Mouse (Mus musculus) large intestine, adult 2 months (tissue): Measurements from ENCODE around the gene Dnaja3. TPM values are rescaled to one million over a fixed set of nuclear protein-coding genes. Genes with fewer than 3 reads are reported as not detected.

Source experiments
- DNase-seq: peaks from one replicate; pipeline ENCODE4 v3.0.0-alpha.2; 2012; ENCODE audit warnings: low read depth, low spot score
- WGBS: fragments of 180-500 bp; shearing (Covaris S2); methylation state at CpG from one replicate; pipeline ENCODE4 v1.1.7; 2018; 5-methylcytosine and 5-hydroxymethylcytosine counted together
- polyA plus RNA-seq: library from polyadenylated mRNA; depleted of rRNA; stranded (reverse); fragments of >200 nt; gene quantifications from 2 replicates; pipeline ENCODE4 v1.2.3, GENCODE M21; 2012; rRNA removed

Gene Dnaja3
- 31.3 and 35.5 TPM in 2 replicates for polyA plus RNA-seq

DNA sequence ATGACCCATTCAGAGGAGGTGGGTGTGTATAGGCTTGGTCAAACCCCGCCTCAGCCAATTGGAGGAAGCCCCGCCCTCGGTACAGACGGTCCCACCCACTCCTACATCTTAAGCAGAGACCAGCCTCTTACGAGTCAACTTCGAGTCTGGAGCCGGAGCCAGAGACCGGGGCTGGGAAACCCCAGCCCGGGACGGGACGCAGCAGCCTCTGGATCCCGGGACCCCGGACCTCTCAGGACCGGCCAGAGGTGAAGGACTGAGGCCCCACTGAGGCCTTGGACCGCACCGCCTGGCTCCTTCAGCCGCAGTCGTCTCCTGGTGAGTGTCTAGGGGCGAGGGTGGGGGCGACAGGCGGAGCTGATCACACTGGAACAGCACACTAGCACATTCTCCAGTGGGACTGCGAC, at the start of gene Dnaja3, which contains the start of gene Vasn:
Gene Dnaja3, plus strand, starts transcription at position 159 of the 407 bp plus-strand sequence.
Gene Vasn, plus strand, starts transcription at position 111 of the 407 bp plus-strand sequence.
- DNase-seq = peak; percentile 67
- 5% methylated on average over 22 of the region's 22 CpGs for WGBS

- DNase-seq = no peak
- WGBS = 96% methylated on average over 9 of the region's 9 CpGs
Observed at GRCm38 (mm10) chr16:4590236-4590635, 49.6 kb upstream of the Dnaja3 start.

DNA sequence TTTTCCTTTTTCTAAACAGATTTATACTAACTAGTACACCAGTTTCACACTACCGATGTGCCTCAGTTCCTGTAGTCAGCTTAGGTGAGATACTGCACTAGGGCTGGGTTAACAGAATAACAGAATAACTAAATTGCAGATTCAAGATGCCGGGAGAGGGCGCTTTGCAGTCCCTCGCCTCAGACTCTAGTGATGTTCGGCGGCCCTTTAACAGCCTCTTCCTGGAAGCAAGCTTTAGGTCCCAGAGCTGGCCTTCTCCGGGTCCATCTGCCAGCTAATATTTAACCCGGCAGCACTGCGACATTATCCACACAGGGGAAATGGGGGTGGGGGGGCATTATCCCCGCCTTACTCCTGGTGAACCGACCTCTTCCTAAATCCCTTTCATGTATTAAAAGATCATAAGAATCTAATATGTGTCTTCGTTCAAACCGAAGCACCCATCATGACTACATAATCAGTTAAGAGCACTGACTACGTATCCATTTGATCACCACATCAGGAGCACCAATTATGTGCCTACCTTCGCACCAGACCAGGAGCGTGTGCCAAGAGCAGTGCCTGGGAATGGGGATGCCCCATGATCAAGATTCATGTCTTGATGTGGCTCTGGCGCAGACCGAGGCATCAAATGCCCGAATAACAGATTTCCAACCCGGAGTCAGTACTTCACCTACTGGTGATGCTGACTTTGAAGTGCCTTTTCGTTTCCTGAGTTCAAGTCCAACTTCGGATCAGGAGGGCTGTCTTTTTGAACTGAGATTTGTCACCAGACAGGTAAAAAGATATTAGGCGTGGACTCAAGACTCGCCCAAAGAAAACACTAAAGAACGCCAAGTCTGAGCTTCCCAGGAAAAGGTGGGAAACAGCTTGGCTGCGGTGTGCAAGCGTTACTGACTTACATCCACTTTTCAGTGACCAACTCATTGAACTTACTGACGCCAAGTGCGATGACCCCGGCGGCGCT, 46.6 kb upstream of the Dnaja3 start:
- DNase-seq = no peak
- 13% methylated on average over 32 of the region's 32 CpGs for WGBS

GRCm38 (mm10) chr16:4593971-4594813, 45.6 kb upstream of the Dnaja3 start, which contains the start of gene Glis2:
Glis2 (plus strand) TSS chr16:4594713.
- DNase-seq = no peak
- WGBS = 8% methylated on average over 33 of the region's 74 CpGs

GRCm38 (mm10) chr16:4594814-4595526, 44.8 kb upstream of the Dnaja3 start:
- under 1% methylated on average over 49 of the region's 52 CpGs for WGBS
- no peak for DNase-seq

DNA sequence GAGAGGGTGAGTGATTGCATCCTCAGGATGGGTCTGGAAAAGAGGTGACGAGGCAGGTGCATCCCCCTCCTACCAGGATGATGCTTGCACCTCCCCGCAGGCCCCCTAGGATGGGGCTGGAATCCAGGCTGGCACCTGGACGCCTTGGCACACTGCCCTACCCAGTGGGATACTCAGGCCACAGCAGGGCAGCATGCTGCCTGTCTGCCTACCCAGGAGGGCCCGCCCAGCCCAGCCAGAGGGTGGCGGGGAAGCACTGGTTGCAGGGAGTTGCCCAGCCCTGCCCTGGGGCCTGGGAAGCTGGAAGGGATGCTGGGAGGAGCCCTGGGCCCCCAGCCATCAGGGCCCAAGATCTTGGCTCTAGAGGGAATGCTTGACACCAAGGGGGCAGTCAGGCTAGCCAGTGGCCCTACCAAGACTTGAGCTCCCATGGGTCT, 44.2 kb upstream of the Dnaja3 start:
- WGBS = 14% methylated on average over 5 of the region's 5 CpGs
- DNase-seq = no peak

DNA sequence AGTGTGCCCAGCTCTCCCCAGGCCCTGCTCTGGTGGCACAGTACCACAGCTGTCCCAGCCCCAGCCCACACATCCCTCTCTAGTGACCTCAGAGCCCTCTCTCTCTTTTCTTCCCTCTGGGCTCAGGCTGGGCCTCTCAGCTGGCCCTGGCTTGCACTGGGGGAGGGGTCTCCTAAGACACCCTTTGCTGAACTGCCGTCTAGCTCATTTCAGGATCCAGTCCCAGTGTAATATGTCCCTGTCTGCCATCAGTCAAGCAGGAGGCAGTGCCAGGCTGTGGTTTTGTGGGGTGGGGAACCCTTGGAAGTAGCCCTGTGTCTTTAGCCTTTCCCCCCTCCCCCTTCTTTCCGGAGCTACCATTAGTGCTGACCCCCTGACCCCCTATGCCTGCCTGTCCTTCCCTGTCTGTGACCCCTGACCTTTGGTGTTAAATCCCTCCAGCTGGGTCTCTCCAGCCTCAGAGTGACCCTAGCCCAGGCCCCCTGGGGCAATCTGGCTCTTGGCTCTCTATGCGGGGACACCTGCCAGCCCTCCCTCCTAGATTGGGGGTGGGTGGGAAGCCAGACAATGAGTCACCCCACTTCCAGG, 43.6 kb upstream of the Dnaja3 start:
- WGBS = 52% methylated on average over 3 of the region's 3 CpGs

GRCm38 (mm10) chr16:4596836-4597235, 43.0 kb upstream of the Dnaja3 start:
- WGBS = 53% methylated on average over 2 of the region's 2 CpGs
- no peak for DNase-seq

More for the DNA sequence above, 43.6 kb upstream of the Dnaja3 start:
- DNase-seq = no peak

- DNase-seq = no peak
- WGBS = 65% methylated on average over 7 of the region's 7 CpGs
Observed at GRCm38 (mm10) chr16:4597296-4597695, 42.5 kb upstream of the Dnaja3 start.

- DNase-seq = no peak
- 80% methylated on average over 5 of the region's 5 CpGs for WGBS
Observed at GRCm38 (mm10) chr16:4598041-4598440, 41.7 kb upstream of the Dnaja3 start.

- DNase-seq = no peak
- 50% methylated on average over 6 of the region's 6 CpGs for WGBS
Observed at GRCm38 (mm10) chr16:4598891-4599543, 40.8 kb upstream of the Dnaja3 start.

- DNase-seq = no peak
- WGBS = 88% methylated on average over 3 of the region's 3 CpGs
Observed at GRCm38 (mm10) chr16:4599616-4600015, 40.2 kb upstream of the Dnaja3 start.

DNA sequence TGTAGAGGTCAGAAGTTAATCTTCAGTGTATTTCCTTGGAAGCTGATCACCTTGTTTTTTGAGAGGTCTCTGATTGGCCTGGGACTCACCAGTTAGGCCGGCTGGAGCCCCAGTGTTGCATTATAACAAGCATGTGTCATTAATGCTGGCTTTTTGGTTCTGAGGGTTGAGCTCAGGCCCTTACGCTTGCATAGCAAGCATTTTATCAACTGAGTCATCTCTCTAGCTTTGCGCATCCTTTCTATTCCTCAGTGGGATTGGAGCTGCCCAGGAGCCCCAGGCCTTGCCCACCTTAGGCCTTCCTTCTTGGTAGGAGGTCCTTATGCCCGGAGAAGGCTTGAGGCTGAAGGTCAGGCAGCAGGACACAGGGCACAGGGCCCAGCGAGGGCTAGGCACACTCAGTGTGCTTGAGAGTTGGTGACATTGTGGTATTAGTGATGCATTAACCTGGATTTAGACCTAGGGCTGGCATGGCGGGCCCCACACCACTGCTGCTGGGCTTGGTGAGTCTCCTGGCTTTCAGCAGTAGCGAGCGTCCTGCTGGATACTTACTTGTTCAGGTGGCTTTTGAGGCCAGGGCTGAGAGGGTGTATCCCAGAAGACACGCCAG, 39.0 kb upstream of the Dnaja3 start:
- no peak for DNase-seq
- 86% methylated on average over 9 of the region's 9 CpGs for WGBS

- 24% methylated on average over 3 of the region's 3 CpGs for WGBS
- no peak for DNase-seq
Observed at GRCm38 (mm10) chr16:4602189-4602588, 37.6 kb upstream of the Dnaja3 start.

- no peak for DNase-seq
- 62% methylated on average over 7 of the region's 7 CpGs for WGBS
Observed at GRCm38 (mm10) chr16:4602766-4603452, 36.9 kb upstream of the Dnaja3 start.

DNA sequence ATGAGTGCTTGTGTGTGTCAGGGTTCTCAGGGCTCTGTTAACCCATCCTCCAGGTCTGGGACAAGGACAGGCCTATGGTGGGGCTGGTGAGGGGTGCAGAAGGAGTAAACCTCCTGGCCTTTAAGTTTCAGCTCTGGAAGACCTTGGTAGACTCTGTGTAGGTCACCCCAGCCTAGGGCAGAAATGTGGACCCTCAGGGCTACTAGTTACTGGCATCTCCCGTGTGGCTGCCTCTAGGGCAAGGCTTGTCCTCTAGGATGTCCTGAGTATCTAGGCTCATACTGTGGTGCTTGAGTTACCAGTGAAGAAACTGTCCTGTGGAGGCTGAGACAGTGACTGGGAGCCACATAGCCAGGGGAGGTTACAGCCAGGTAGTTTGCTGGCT, 36.3 kb upstream of the Dnaja3 start:
- WGBS = 75% methylated on average over 1 of the region's 1 CpGs
- DNase-seq = no peak

- 65% methylated on average over 11 of the region's 11 CpGs for WGBS
- no peak for DNase-seq
Observed at GRCm38 (mm10) chr16:4604293-4604837, 35.4 kb upstream of the Dnaja3 start.
